Mouse (Mus musculus): ENCODE measurements at regions not wholly inside any gene's neighbourhood (a gene's known extent, or its start where the extent isn't known, plus 50 kb on each side); places are given as distances from the start of the nearest gene placed in this dataset.

DNA sequence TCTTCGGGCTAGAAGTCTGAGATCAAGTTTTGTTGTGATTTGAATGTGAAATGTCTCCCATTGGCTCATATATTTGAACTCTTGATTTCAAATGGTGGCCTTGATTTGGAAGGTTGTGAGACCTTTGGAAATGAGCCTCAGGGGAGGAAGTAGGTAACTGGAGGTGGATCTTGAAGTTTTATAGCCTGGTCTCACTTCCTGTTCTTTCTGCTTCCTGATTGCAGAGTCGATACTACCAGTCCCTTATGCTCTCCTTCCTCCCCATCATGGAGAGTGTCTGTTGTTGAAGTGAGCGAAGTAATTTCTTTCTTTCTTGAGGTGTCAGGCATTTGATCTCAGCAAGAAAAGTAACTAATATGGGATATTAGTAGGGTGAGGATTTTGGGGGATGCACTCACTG, 158.5 kb downstream of the Arrdc3 start:
- 80% methylated on average over 3 of the region's 3 CpGs for WGBS
- no peak for DNase-seq
- Histone ChIP-seq H3K4me1 (ENCODE audit: control insufficient read depth, insufficient read depth, low read length) (no peaks in the 10 kb centered on the region), H3K4me3 (replicated peaks; ENCODE audit: extremely low read depth, low read depth, low read length) (no peak overlapping the region)
- TF ChIP-seq CTCF (IDR thresholded peaks at IDR 0.05; ENCODE audit: insufficient read depth, low read length) (no peak), POLR2A (IDR thresholded peaks at IDR 0.05; ENCODE audit: borderline replicate concordance, extremely low read depth, low read depth, low read length) (no peak)
